16 mouse cellular contexts compared by ENCODE assay signal in genomic region chr1:58403745-58404144, GRCm38 (mm10).
"Had no signal": no experiment of that assay in that cellular context is flagged by ENCODE, and none has a peak within 500 bp of the region (broad histone marks: within the 10 kb centered on the region; RNA-seq: fewer than 3 reads in every experiment).

No protein-coding gene starts in this region.

- DNase-seq: lung, adult 2 months; lung, postnatal 14 days; lung, postnatal 36 days; midbrain, embryonic 14.5 days; right cerebral cortex, postnatal 14 days; thymus, adult 18-20 months; thymus, postnatal 14 days; thymus, postnatal 36 days had no signal

- H3K27ac ChIP-seq: liver, embryonic 14.5 days; lung, embryonic 15.5 days; macrophage; midbrain, embryonic 12.5 days; neural tube, embryonic 12.5 days; stomach, embryonic 15.5 days had no signal

- H3K4me2 ChIP-seq: lung, embryonic 15.5 days; midbrain, embryonic 12.5 days; neural tube, embryonic 12.5 days; stomach, embryonic 15.5 days had no signal

- H3K9ac ChIP-seq: liver, embryonic 14.5 days; lung, embryonic 15.5 days; midbrain, embryonic 12.5 days; neural tube, embryonic 12.5 days; stomach, embryonic 15.5 days had no signal

- H3K4me3 ChIP-seq: lung, embryonic 15.5 days; megakaryocyte, embryonic 14.5 days; midbrain, embryonic 12.5 days; neural tube, embryonic 12.5 days; stomach, embryonic 15.5 days had no signal

- H3K4me1 ChIP-seq: lung, embryonic 15.5 days; midbrain, embryonic 12.5 days; neural tube, embryonic 12.5 days; stomach, embryonic 15.5 days had no signal

- H3K27me3 ChIP-seq: lung, embryonic 15.5 days; megakaryocyte, embryonic 14.5 days; midbrain, embryonic 12.5 days; neural tube, embryonic 12.5 days; stomach, embryonic 15.5 days had no signal

- H3K9me3 ChIP-seq: lung, embryonic 15.5 days; megakaryocyte, embryonic 14.5 days; midbrain, embryonic 12.5 days; neural tube, embryonic 12.5 days; stomach, embryonic 15.5 days had no signal

- ATAC-seq: lung, postnatal 0 days had no signal
